Mouse (Mus musculus) bone marrow macrophage, adult 2 months (primary cell): Measurements from ENCODE around the gene Chmp2a. TPM values are rescaled to one million over a fixed set of nuclear protein-coding genes. Genes with fewer than 3 reads are reported as not detected.

Experiments
- H3K27ac ChIP-seq: 2 replicates; pipeline ENCODE4 v1.5.1; 2012; ENCODE audit warnings: low read depth, low read length; ENCODE audit not compliant: insufficient read depth
- H3K4me1 ChIP-seq: 2 replicates; pipeline ENCODE4 v1.6.1; 2012; ENCODE audit warnings: low read length; ENCODE audit not compliant: control insufficient read depth, insufficient read depth
- H3K4me3 ChIP-seq: 2 replicates; pipeline ENCODE4 v1.5.1; 2012; ENCODE audit warnings: mild to moderate bottlenecking, low read length, moderate library complexity; ENCODE audit not compliant: insufficient read depth
- CTCF ChIP-seq: IDR thresholded peaks from 2 replicates; pipeline ENCODE4 v1.5.1; 2012; ENCODE audit warnings: low read depth, mild to moderate bottlenecking, low read length, moderate library complexity
- POLR2A ChIP-seq: IDR thresholded peaks from 2 replicates; pipeline ENCODE4 v1.6.1; 2012; ENCODE audit warnings: mild to moderate bottlenecking, low read depth, low read length, borderline replicate concordance
- polyA plus RNA-seq: library from polyadenylated mRNA; stranded (reverse); fragments of >200 nt; gene quantifications from 2 replicates; pipeline ENCODE4 v1.2.4, GENCODE M21; 2012; ENCODE audit not compliant: missing spikeins, insufficient read depth, insufficient read length

The Chmp2a gene
- polyA plus RNA-seq, 1 experiment: 167 TPM

DNA sequence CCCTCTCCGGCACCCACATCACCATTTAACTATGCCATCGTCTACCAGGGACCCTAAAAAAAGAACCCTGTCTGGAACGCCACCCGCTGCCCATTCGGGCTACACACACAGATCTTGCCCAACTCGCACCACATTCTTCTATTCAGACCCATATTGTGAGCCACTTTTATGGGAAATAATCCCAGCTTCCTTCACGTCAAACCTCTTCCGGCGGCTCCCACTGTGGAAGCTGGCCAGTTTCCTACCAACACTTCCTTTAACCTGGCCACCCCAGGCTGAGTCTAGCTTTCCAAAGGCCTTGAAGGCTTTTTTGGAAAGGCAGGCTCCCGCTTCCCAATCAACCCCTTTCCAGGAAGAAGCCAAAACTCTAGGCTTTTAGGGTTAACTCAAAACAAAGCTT, 28.1 kb downstream of the Chmp2a start:
- TF ChIP-seq CTCF (no peak), POLR2A (no peak)
- Histone ChIP-seq H3K27ac (no peak overlapping the region), H3K4me3 (no peak overlapping the region), H3K4me1 (peaks cover 11% of the 10 kb centered on the region)

GRCm38 (mm10) chr7:13006011-13006410, 28.6 kb downstream of the Chmp2a start:
- no peak overlapping the region for H3K4me3 ChIP-seq
- H3K4me1 ChIP-seq: peaks cover 11% of the 10 kb centered on the region
- H3K27ac ChIP-seq: no peak overlapping the region
- TF ChIP-seq CTCF: no peak
- no peak for TF ChIP-seq POLR2A

- Histone ChIP-seq H3K4me1 (no peaks in the 10 kb centered on the region), H3K27ac (no peak overlapping the region), H3K4me3 (no peak overlapping the region)
- no peak for TF ChIP-seq CTCF
- TF ChIP-seq POLR2A: no peak
Measured at GRCm38 (mm10) chr7:13003380-13003779, 31.2 kb downstream of the Chmp2a start.

DNA sequence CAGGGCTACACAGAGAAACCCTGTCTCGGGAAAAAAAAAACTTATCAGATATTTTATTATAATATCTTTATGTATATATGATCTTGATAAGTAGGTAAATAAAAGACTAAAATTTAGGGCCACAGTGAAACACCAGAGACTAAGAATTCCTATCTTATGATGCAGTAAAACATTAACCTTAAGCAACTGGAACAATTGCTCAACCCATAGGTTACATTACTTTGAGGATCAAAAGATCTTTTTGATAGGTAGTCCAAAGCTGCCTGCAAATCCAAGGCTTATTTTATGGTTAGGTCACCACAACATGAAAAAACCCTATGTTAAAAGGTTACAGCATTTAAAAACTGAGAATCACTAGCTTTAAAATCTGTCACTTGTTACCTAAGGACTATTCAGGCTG, 33.0 kb downstream of the Chmp2a start:
- no peak for TF ChIP-seq POLR2A
- TF ChIP-seq CTCF: no peak
- H3K4me3 ChIP-seq: no peak overlapping the region

GRCm38 (mm10) chr7:12998851-12999250, 35.8 kb downstream of the Chmp2a start, which contains the start of gene Trim28:
Gene Trim28, plus strand, starts transcription at chr7:12999114.
- H3K4me1 ChIP-seq: no peaks in the 10 kb centered on the region
- no peak for TF ChIP-seq POLR2A
- TF ChIP-seq CTCF: no peak
- no peak within 1 kb of the TSS for H3K27ac ChIP-seq
- no peak within 1 kb of the TSS for H3K4me3 ChIP-seq

More for the DNA sequence above, 33.0 kb downstream of the Chmp2a start:
- Histone ChIP-seq H3K27ac (no peak overlapping the region), H3K4me1 (no peaks in the 10 kb centered on the region)

DNA sequence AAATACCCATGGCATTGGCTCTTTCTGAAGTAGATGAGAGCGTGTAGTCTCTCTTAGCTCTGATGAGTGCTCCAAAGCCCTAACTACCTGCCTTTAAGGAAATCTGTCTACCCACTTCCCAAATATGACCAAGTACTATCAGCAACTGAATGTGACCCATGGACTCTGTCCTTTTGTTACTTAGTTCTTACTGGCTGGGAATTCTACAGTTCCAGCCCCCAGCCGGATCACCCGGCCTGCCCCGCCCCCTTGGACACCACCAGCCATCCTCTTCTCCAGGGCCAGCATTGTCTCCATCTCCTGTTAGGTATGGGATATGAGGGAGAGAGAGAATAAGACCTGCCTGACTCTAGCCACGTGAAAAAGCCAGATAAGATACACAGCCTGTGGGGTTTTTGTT, 36.6 kb downstream of the Chmp2a start, which contains the start of gene Slc27a5:
TSS of gene Slc27a5 (minus strand) at position 140 of the 400 bp plus-strand sequence.
- TF ChIP-seq CTCF (no peak), POLR2A (no peak)
- H3K27ac ChIP-seq: no peak within 1 kb of the TSS
- H3K4me3 ChIP-seq: no peak within 1 kb of the TSS
- no peaks in the 10 kb centered on the region for H3K4me1 ChIP-seq

DNA sequence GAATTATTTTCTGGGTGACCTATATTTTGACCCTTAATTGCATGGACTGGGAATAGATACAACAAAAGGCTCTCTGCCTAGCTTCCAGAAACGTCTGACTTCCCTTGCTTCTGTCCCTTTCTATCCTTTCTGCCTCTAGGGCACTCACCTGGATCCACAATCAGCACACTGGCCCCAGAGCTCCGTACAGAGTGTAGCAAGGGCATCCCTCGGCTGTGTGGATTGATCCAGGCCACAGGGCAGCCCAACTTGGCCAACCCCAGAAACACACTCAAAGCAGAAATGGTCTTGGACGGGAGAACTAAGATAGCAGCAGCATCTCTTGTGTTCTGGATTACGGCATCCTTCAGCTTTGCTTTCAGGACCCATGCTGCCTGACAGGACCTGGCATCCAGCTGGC, 37.4 kb downstream of the Chmp2a start:
- H3K4me1 ChIP-seq: no peaks in the 10 kb centered on the region
- TF ChIP-seq POLR2A: no peak
- no peak for TF ChIP-seq CTCF
- H3K4me3 ChIP-seq: no peak overlapping the region
- H3K27ac ChIP-seq: no peak overlapping the region

GRCm38 (mm10) chr7:12995862-12996261, 38.7 kb downstream of the Chmp2a start:
- no peak for TF ChIP-seq CTCF
- no peak for TF ChIP-seq POLR2A
- no peak overlapping the region for H3K4me3 ChIP-seq
- H3K4me1 ChIP-seq: peaks cover 4% of the 10 kb centered on the region
- H3K27ac ChIP-seq: no peak overlapping the region

DNA sequence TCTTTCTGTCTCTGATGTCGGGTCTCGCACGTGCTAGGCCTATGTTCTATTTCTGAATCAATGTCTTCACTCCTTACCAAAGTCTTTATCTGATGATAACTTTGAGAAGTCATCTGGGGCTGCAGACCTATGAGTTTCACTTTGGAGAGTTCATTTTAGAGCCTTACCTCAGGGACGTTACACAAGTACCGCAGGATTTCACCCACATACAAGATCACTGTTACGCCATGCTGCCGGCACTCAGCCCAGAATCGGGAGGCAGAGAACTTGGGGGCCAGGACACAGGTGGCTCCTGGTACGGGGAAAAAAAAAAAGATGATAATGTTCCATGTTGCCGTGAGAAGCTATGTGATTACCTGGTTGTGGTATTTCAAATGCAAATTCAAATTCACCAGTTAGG, 41.5 kb downstream of the Chmp2a start:
- H3K4me3 ChIP-seq: no peak overlapping the region
- no peak for TF ChIP-seq POLR2A
- TF ChIP-seq CTCF: no peak
- peaks cover 10% of the 10 kb centered on the region for H3K4me1 ChIP-seq
- no peak overlapping the region for H3K27ac ChIP-seq

- no peak overlapping the region for H3K27ac ChIP-seq
- TF ChIP-seq POLR2A: no peak
- no peak for TF ChIP-seq CTCF
- H3K4me1 ChIP-seq: peaks cover 19% of the 10 kb centered on the region
Measured at GRCm38 (mm10) chr7:12992222-12992621, 42.4 kb downstream of the Chmp2a start.

More at GRCm38 (mm10) chr7:12992222-12992621, 42.4 kb downstream of the Chmp2a start:
- no peak overlapping the region for H3K4me3 ChIP-seq
